Mouse (Mus musculus) megakaryocyte, embryonic 14.5 days (primary cell): ENCODE measurements around the gene Bcorl1. TPM values are rescaled to one million over a fixed set of nuclear protein-coding genes. Genes with fewer than 3 reads are reported as not detected.

Source experiments
- H3K27me3 ChIP-seq: replicated peaks from 2 replicates; pipeline ENCODE3; 2012; ENCODE audit warnings: inconsistent platforms
- H3K36me3 ChIP-seq: replicated peaks from 2 replicates; pipeline ENCODE3; 2012; ENCODE audit warnings: low read length, inconsistent platforms, mixed read lengths
- H3K4me1 ChIP-seq: 2 replicates; pipeline ENCODE4 v1.6.1; 2012; ENCODE audit warnings: inconsistent platforms
- H3K4me3 ChIP-seq: replicated peaks from 2 replicates; pipeline ENCODE3; 2012; ENCODE audit warnings: moderate library complexity, mild to moderate bottlenecking, inconsistent platforms
- H3K9me3 ChIP-seq: 2 replicates; pipeline ENCODE4 v1.6.1; 2012; ENCODE audit warnings: inconsistent platforms
- FLI1 ChIP-seq: IDR thresholded peaks from 2 replicates; pipeline ENCODE4 v1.6.1; 2012; ENCODE audit warnings: low read length, inconsistent platforms, mixed read lengths
- GATA1 ChIP-seq: IDR thresholded peaks from 3 replicates; pipeline ENCODE4 v1.6.1; 2012; ENCODE audit warnings: mixed read lengths, low read length, inconsistent platforms, borderline replicate concordance
- polyA plus RNA-seq: library from polyadenylated mRNA; stranded (reverse); fragments of >175 nt; gene quantifications from 2 replicates; pipeline ENCODE4 v1.2.3, GENCODE M21; 2012; ENCODE audit warnings: low replicate concordance; ENCODE audit not compliant: insufficient read depth

The Bcorl1 gene
- polyA plus RNA-seq: 3.6 and 10.5 TPM in 2 replicates

DNA sequence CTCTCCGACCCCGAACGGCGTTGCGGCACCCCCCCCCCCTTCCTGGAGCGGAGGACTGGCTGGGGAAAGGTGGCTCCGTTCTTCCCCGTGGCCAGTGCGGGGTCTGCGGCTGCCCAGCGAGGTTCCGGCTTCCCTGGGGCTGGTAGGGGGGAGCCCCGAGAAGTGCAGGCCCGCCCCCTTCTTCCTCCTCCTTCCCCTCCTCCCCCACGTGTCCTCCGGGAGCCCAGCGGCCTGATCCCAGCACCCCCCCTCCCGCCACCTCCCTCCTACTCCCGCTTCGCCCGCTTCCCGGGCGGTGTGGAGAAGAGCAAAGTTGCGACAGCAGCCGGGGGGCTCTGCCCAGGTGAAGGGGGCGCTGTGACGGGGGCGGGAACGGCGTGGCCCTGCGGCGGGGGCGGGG is at the start of gene Bcorl1:
Bcorl1 (plus strand) TSS at position 218 of the 400 bp plus-strand sequence.
- peaks cover 11% of the 10 kb centered on the region for H3K9me3 ChIP-seq
- H3K36me3 ChIP-seq: no peaks in the 10 kb centered on the region
- H3K4me1 ChIP-seq: peaks cover 27% of the 10 kb centered on the region
- peak within 1 kb of the TSS; percentile 93 for H3K4me3 ChIP-seq
- peaks cover 40% of the 10 kb centered on the region for H3K27me3 ChIP-seq
- TF ChIP-seq FLI1: no peak
- TF ChIP-seq GATA1: no peak

DNA sequence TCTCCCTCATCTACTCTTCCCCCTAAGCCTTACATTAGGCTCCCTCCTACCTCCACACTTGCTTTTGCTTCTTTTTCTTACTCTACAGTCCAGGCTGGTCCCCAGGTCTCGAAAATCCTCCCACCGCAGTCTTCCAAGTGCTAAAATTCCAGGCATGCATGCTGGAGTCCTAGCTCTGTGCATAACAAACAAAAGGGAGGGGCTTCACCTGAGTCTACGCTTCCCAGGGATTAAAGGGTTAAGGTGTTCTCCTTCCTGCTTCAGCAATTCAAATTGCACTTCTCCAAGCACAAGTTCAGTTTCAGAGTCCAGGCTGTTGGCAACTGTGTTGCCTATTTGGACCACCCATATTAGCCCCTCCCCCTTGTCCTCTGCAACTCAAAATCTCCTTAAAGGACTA is 49.7 kb upstream of the Bcorl1 start:
- Histone ChIP-seq H3K36me3 (no peaks in the 10 kb centered on the region), H3K27me3 (peaks cover 33% of the 10 kb centered on the region), H3K9me3 (no peaks in the 10 kb centered on the region), H3K4me3 (no peak overlapping the region), H3K4me1 (no peaks in the 10 kb centered on the region)
- no peak for TF ChIP-seq GATA1
- no peak for TF ChIP-seq FLI1

DNA sequence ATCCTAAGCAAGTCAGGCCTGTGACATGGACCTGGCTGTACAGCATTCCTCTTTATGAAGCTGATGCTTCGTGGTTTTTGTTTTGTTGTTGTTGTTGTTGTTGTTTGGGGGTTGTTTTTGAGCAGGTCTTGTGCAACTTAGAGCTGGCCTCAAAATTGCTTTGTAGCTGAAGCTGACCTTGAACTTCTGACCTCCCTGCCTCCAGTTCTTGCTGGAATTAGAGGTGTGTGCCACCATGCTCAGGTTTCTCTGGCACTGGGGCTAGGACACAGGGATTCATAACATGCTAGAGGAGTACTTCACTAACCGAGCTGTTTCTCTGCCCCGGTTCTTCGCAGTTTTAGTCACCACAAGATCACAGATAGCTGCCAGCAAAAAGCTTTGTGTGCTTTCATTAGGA is 35.8 kb upstream of the Bcorl1 start:
- Histone ChIP-seq H3K27me3 (peaks cover 39% of the 10 kb centered on the region), H3K4me3 (no peak overlapping the region), H3K36me3 (no peaks in the 10 kb centered on the region), H3K9me3 (no peaks in the 10 kb centered on the region), H3K4me1 (no peaks in the 10 kb centered on the region; the same call in 1 of the 2 replicates)
- TF ChIP-seq GATA1 (no peak), FLI1 (no peak)

DNA sequence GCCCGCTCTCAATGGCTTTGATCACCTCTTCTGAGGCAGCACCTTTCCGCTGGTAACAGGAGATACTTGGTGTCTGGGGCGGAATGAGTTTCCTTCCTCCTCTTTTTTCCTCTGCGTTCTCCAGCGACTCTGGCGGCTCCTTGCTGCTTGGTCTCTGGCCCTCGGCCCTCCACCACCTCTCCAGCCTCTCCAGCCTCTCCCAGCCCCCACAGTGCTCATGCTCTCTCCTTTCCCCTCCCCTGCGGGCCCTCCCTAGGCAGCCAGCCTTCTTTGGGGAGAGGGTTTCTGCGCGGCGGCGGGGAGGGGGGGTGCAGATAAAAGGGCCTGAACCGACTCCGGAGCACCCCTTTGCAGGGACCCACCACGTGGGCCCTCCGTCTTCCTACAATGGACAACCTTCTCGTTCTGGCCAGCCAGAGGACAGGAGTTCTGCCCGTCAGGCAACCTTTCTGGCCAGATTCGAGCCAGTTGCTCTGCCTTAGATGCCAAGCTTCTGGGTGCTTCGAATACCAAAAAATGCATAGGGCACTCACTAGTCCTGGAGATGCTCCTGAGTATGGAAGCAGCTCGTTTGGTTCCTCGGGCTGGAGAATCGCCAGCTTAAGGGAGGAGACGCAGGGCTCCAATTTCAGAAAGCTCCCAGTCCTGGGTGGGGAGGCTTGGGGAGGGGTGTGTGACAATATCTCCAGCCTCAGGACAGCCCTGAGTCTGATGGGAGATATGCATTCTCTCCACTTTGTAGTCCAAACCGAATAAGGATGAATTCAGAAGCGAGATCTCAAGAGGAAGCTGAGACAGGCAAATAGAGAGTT is 30.2 kb upstream of the Bcorl1 start:
- H3K36me3 ChIP-seq: no peaks in the 10 kb centered on the region
- peaks cover 51% of the 10 kb centered on the region for H3K27me3 ChIP-seq
- H3K4me1 ChIP-seq: peaks cover 30% of the 10 kb centered on the region
- H3K9me3 ChIP-seq: no peaks in the 10 kb centered on the region
- no peak for TF ChIP-seq GATA1
- no peak for TF ChIP-seq FLI1
- no peak overlapping the region for H3K4me3 ChIP-seq

DNA sequence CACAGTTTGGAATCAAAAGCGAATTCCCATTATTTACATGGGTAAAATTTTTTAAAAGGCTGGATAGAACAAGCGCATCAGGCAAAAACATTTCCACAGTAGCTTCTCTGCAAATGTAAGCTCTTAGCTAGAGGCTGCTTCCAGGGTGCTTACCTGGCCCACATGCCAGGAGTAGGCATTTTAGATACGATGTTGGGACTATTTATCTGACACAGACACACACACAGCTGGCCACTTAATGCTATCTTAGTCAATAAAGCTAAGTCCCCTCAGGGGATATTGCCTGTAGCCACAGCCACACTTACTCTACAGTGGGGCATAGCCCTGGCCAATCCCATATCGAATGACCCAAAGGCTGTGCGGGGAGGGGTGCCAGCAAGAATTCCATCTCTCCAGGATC is 29.4 kb upstream of the Bcorl1 start:
- H3K4me3 ChIP-seq: no peak overlapping the region

DNA sequence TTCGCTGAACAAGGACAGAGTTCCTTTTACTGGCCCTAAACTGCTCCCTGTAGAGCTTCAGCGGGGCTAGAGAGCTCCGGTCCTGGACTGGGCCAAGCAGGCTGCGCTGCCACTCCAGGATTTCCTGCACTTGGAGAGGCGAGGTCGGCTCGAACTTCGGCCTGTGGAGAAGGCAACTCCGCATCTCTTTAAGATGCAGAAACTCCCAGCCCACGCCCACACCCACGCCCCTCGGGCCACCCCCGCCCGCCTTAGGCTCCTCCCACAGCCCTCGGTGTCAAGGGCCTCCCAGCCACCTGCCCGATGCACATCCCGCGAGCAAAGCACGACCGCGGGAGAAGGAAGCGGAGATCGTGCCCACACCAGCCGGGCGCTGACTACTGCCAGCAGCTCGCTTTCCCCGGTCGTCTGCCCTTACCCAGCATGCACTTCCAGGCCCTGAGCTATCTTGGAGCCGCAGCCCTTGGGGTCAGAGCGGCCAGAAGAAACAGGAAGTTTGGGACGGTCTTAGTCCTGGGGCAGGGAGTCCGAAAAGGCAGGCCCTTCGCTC is 26.6 kb upstream of the Bcorl1 start:
- Histone ChIP-seq H3K36me3 (no peaks in the 10 kb centered on the region), H3K4me1 (peaks cover 56% of the 10 kb centered on the region), H3K27me3 (peaks cover 48% of the 10 kb centered on the region), H3K4me3 (peak overlapping the region; percentile 90), H3K9me3 (no peaks in the 10 kb centered on the region)
- no peak for TF ChIP-seq FLI1
- no peak for TF ChIP-seq GATA1

More for the DNA sequence above, 29.4 kb upstream of the Bcorl1 start:
- Histone ChIP-seq H3K36me3 (no peaks in the 10 kb centered on the region), H3K27me3 (peaks cover 46% of the 10 kb centered on the region), H3K9me3 (no peaks in the 10 kb centered on the region), H3K4me1 (peaks cover 31% of the 10 kb centered on the region)
- TF ChIP-seq FLI1 (no peak), GATA1 (no peak)

DNA sequence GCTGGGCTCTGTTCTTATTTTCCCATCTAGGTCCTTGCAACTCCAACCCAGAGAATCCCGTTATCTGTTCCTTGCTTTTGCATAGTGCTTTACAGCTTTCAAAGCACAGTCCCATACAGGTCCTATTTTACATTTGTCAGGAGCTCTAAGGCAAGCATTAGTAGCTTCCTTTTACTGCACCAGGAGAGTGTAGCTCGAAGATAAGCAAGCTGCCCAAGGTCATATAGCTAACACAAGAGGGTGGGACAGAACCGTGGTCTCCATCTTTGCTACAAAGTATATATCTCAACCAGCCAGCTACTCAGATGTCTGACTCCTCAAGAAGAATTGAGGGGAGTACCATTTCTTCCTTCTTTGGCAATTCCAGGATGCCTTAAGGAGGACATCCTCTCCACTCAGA is 23.7 kb upstream of the Bcorl1 start:
- no peaks in the 10 kb centered on the region for H3K9me3 ChIP-seq
- no peak overlapping the region for H3K4me3 ChIP-seq
- H3K27me3 ChIP-seq: peaks cover 37% of the 10 kb centered on the region
- no peaks in the 10 kb centered on the region for H3K36me3 ChIP-seq
- peaks cover 72% of the 10 kb centered on the region for H3K4me1 ChIP-seq
- no peak for TF ChIP-seq GATA1
- TF ChIP-seq FLI1: no peak

DNA sequence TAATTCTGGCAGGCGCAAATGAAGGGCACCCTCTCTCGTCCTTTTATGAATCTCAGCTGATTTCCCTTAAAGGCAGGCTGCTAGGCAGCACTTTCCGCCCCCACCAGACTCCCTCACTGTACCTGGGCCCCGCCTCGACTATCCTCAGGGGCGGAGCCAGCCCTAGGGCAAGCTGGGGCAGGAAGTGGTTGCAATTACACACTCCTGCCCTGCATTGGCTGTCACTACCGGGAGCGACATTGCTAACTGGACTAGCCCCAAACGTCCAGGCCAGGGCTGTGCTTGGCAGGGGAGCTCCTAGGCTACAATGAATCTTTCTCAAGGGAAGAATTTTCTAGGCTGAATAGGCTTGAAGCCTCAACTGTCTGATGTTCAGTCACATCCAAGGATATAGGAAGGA is 23.0 kb upstream of the Bcorl1 start:
- peak overlapping the region; percentile 71 for H3K4me3 ChIP-seq

DNA sequence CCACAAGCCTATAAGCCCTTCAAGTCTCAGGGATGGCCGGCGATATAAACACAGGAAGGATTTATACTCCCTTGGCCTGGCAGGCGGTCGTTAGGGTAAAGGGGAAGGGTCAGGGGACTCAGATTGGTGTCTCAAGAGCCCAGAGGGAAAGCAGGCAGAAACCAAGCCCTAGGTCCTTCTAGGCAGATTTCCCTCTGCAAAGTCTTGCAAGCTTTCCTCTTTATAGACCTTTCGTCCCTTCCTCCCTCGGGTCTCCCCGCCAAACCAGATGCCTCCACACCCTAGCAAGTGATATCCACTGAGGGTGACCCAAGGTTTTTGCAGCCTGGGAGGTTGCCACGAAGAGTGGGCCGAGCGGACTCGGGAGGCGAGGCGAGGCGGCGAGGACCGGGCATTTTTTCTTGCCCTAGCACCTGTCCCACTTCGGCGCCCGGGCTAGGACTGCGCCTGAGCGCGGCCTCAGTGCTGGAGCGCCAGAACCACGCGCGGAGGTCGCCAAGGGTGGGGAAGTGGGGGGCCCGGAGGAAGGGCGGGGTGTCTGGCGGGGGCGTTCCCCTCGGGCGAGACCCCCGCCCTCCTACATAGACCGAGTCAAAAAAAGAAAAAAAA is 613 bp upstream of the Bcorl1 start:
- Histone ChIP-seq H3K9me3 (peaks cover 11% of the 10 kb centered on the region), H3K36me3 (no peaks in the 10 kb centered on the region), H3K4me3 (peak overlapping the region; percentile 93), H3K4me1 (peaks cover 22% of the 10 kb centered on the region; the same call in 1 of the 2 replicates), H3K27me3 (peaks cover 35% of the 10 kb centered on the region)
- TF ChIP-seq GATA1 (no peak), FLI1 (no peak)

More for the DNA sequence above, 23.0 kb upstream of the Bcorl1 start:
- Histone ChIP-seq H3K9me3 (no peaks in the 10 kb centered on the region), H3K27me3 (peaks cover 33% of the 10 kb centered on the region), H3K4me1 (peaks cover 65% of the 10 kb centered on the region), H3K36me3 (no peaks in the 10 kb centered on the region)
- no peak for TF ChIP-seq GATA1
- no peak for TF ChIP-seq FLI1
